Comparison of ENCODE assay signal across 24 mouse cellular contexts in the genomic region with DNA sequence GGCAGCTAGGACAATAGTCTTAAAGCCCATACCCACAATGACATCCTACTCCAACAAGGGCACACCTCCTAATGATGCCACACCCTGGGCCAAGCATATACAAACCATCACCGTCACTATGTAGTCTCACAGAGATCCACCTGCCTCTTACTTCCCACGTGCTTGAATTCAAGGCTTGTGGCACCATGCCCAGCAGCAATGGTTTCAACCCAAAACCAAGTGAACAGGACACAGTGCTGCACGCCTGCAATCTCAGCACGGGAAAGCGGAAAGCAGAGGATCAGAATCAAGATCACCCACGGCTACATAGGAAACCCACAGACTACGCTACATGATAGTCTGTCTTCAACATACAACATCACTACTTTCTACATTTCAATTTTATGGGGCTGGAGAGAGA. TPM values are rescaled to one million over a fixed set of nuclear protein-coding genes. Genes with fewer than 3 reads are reported as not detected.
DNase-seq lines count a peak whose midpoint lies in the region; ATAC-seq and TF ChIP-seq lines count a peak whose summit lies in the region.
"Had no signal": no experiment of that assay in that cellular context is flagged by ENCODE, and none has a peak within 500 bp of the region (broad histone marks: within the 10 kb centered on the region; RNA-seq: fewer than 3 reads in every experiment).

No protein-coding gene starts in this region.

- no peaks in the 10 kb centered on the region for H3K27me3 ChIP-seq in heart, embryonic 10.5 days (ENCODE audit: insufficient read depth, poor library complexity, severe bottlenecking)
- H3K27me3 ChIP-seq: CH12.LX, Patski had no signal

- peak; percentile 84 for DNase-seq in heart, adult 11 months
- DNase-seq in heart, postnatal 10 days, result no peak
- peak; percentile 51 for DNase-seq in heart, embryonic 10.5 days (ENCODE audit: low spot score)
- DNase-seq in heart, postnatal 36 days, result no peak
- no peak for DNase-seq in kidney, adult 8-10 months
- DNase-seq: adrenal gland, adult 2 months; adrenal gland, adult 8-10 months; adrenal gland, postnatal 10 days; adrenal gland, postnatal 14 days; adrenal gland, postnatal 25 days; adrenal gland, postnatal 36 days; B cell, adult 2 months; cerebellum, adult 11 months; cerebellum, adult 11-12 months; cerebellum, adult 18-20 months; cerebellum, adult 2 months had no signal

- intact Hi-C loops in heart, postnatal 10 days (cut with DNase I), result no loop called here
- intact Hi-C loops in heart, postnatal 36 days (cut with DNase I), result no loop called here

- peaks cover 16% of the 10 kb centered on the region; the same call in 1 of the 2 replicates for H3K79me2 ChIP-seq in macrophage (ENCODE audit: inconsistent target)

- no peak for TF ChIP-seq CTCF in bone marrow macrophage, adult 2 months (IDR thresholded peaks at IDR 0.05; ENCODE audit: low read depth, low read length)

- H3K9me3 ChIP-seq in heart, embryonic 10.5 days, result no peaks in the 10 kb centered on the region
- H3K9me3 ChIP-seq: G1E had no signal

- no peak for ATAC-seq in activated CD4-positive, CD25-positive, alpha-beta regulatory T cell, adult 4 months
- ATAC-seq: CD4-positive, CD25-positive, alpha-beta regulatory T cell, adult 4 months; Patski had no signal

- H3K4me3 ChIP-seq in heart, embryonic 10.5 days, result no peak overlapping the region
- H3K4me3 ChIP-seq in bone marrow macrophage, adult 2 months (ENCODE audit: insufficient read depth, low read length), result no peak overlapping the region
- H3K4me3 ChIP-seq in macrophage (ENCODE audit: inconsistent target), result no peak overlapping the region

- peaks cover 60% of the 10 kb centered on the region for H3K36me3 ChIP-seq in heart, embryonic 10.5 days
- peaks cover 24% of the 10 kb centered on the region for H3K36me3 ChIP-seq in macrophage (ENCODE audit: inconsistent target)

- 94% methylated on average over 7 of the region's 7 CpGs for WGBS in heart, embryonic 10.5 days
- 96% methylated on average over 7 of the region's 7 CpGs for WGBS in macrophage (ENCODE audit: missing documents)

- H3K27ac ChIP-seq in heart, embryonic 10.5 days, result no peak overlapping the region
- peak overlapping the region; percentile 88 for H3K27ac ChIP-seq in bone marrow macrophage, adult 2 months (ENCODE audit: insufficient read depth, low read depth, low read length)
- peak overlapping the region; percentile 68 for H3K27ac ChIP-seq in macrophage

- H3K4me1 ChIP-seq in heart, embryonic 10.5 days, result no peaks in the 10 kb centered on the region
- peaks cover 19% of the 10 kb centered on the region for H3K4me1 ChIP-seq in bone marrow macrophage, adult 2 months (ENCODE audit: control insufficient read depth, insufficient read depth, low read length)

- no peak for TF ChIP-seq POLR2A in bone marrow macrophage, adult 2 months (IDR thresholded peaks at IDR 0.05; ENCODE audit: borderline replicate concordance, low read depth, low read length)

RNA-seq across cellular contexts. Expression of gene Rfc1, which starts 27.3 kb away (rescaled TPM):
- total RNA-seq in heart, postnatal 10 days (2021), result 10 to 100 TPM; 27.3 to 30.5 TPM
- polyA plus RNA-seq in heart, embryonic 10.5 days (2016; fragmentation: Nextera tagmentation; extraction: Ambion mirVana), result 62.2 and 68.1 TPM in 2 replicates
- 10 to 100 TPM; 31.1 to 42.5 TPM for total RNA-seq in heart, postnatal 36 days (2021)
- polyA plus RNA-seq in bone marrow macrophage, adult 2 months (2012; ENCODE audit: insufficient read depth, insufficient read length, missing spikeins), result 45.4 and 51.0 TPM in 2 replicates
- total RNA-seq in macrophage (2018; cell fraction: chromatin; rRNA removed), result 100 to 1,000 TPM in 6 of 26 experiments, 10 to 100 TPM in 17, 1 to 10 TPM in 3; 6.5 to 131 (median 79.0) TPM
- 10 to 100 TPM; 28.2 to 54.8 (median 46.1) TPM for total RNA-seq in macrophage (2018; cell fraction: cytosol; rRNA removed)
- total RNA-seq in macrophage (2018; cell fraction: nucleus; rRNA removed), result 10 to 100 TPM; 11.7 to 71.8 (median 45.5) TPM
- polyA plus RNA-seq in macrophage (2018), result 28.4 to 36.3 TPM (median 35.4 TPM) in 3 replicates
- 10 to 100 TPM; 66.0 to 68.8 TPM for polyA plus RNA-seq in activated CD4-positive, CD25-positive, alpha-beta regulatory T cell, adult 4 months (2017; shearing (Covaris generic))

RNA-seq across cellular contexts. Expression of gene Klb, which starts 39.9 kb away (rescaled TPM):
- total RNA-seq in heart, postnatal 10 days (2021), result 1 to 10 TPM in 1 of 2 experiments, under 1 TPM in 1; 0.79 to 1.7 TPM
- 0.18 and 2.8 TPM in 2 replicates for polyA plus RNA-seq in heart, embryonic 10.5 days (2016; fragmentation: Nextera tagmentation; extraction: Ambion mirVana)
- total RNA-seq in heart, postnatal 36 days (2021), result under 1 TPM; 0.14 to 0.36 TPM
- polyA plus RNA-seq in bone marrow macrophage, adult 2 months (2012; ENCODE audit: insufficient read depth, insufficient read length, missing spikeins), result not detected in 2 replicates
- total RNA-seq in macrophage (2018; cell fraction: chromatin; rRNA removed), result not detected
- total RNA-seq in macrophage (2018; cell fraction: cytosol; rRNA removed), result not detected
- not detected for total RNA-seq in macrophage (2018; cell fraction: nucleus; rRNA removed)
- polyA plus RNA-seq in macrophage (2018), result not detected in 3 replicates
- not detected for polyA plus RNA-seq in activated CD4-positive, CD25-positive, alpha-beta regulatory T cell, adult 4 months (2017; shearing (Covaris generic))
- total RNA-seq: CH12.LX, MEL had no signal
- polyA plus RNA-seq: CD4-positive, CD25-positive, alpha-beta regulatory T cell, adult 4 months; G1E had no signal

Comparison
In these comparisons a context has a peak if more than half of its experiments do, and no peak if none do; other contexts are left out.
1. DNase-seq: peak in heart, adult 11 months (single experiment) and heart, embryonic 10.5 days (single experiment); none in heart, postnatal 10 days (0 of 2), heart, postnatal 36 days (0 of 2) and kidney, adult 8-10 months (0 of 2).